Mouse (Mus musculus): Measurements from ENCODE around the gene Bpifb4.

DNA sequence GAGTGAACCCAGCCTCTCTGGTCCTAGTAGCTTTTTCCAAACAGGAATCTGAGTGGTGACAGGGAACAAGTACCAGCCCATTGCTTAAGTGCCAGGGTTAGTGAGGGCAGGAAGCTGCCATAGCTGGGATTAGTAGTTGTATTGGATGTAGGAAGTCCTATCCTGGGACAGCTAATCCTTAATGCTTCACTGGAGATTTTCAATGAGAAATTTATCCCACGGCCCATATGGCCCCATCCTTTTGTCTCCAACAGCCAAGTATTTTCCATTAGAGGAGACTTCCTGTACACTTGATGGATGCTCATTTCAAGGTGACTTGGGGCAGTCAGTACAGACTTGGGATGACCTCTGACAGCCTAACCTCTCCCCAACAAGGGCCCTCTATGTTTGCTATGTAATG, 66.4 kb downstream of the Bpifb4 start:
- no peak for TF ChIP-seq ZNF384 (IDR thresholded peaks at IDR 0.05; ENCODE audit: low read depth, low read length)
- TF ChIP-seq TCF12 (IDR thresholded peaks at IDR 0.05; ENCODE audit: low read depth, low read length): no peak
- no peak for TF ChIP-seq ELF1 (IDR thresholded peaks at IDR 0.05; ENCODE audit: low read depth, low read length)
- no peak for TF ChIP-seq ZMIZ1 (IDR thresholded peaks at IDR 0.05; ENCODE audit: low read depth, low read length)
- no peak for TF ChIP-seq MYC (IDR thresholded peaks at IDR 0.05; ENCODE audit: low read depth, low read length)
- TF ChIP-seq E2F4 (IDR thresholded peaks at IDR 0.05; ENCODE audit: borderline replicate concordance, low read depth, low read length): no peak
- no peak for TF ChIP-seq MAZ (IDR thresholded peaks at IDR 0.05; ENCODE audit: low read depth, low read length)
- no peak for TF ChIP-seq ZC3H11A (IDR thresholded peaks at IDR 0.05; ENCODE audit: low read depth, low read length)
- TF ChIP-seq USF1 (IDR thresholded peaks at IDR 0.05; ENCODE audit: low read depth, low read length): no peak
- no peak for TF ChIP-seq POLR2A (IDR thresholded peaks at IDR 0.05; ENCODE audit: control insufficient read depth in 1 of 2, insufficient read depth in 1 of 2, low read depth in 1 of 2, low read length in 2 of 2, poor library complexity in 1 of 2)
- TF ChIP-seq RCOR1 (IDR thresholded peaks at IDR 0.05; ENCODE audit: low read depth, low read length): no peak
- no peak for TF ChIP-seq CTCF (IDR thresholded peaks at IDR 0.05 in 2 of 3, conservative IDR thresholded peaks at IDR 0.05 in 1 of 3; ENCODE audit: control insufficient read depth in 1 of 3, insufficient read depth in 1 of 3, low read depth in 2 of 3, low read length in 3 of 3, poor library complexity in 1 of 3, severe bottlenecking in 1 of 3)
